Comparison of ENCODE assay signal across 8 mouse cellular contexts in the genomic region with DNA sequence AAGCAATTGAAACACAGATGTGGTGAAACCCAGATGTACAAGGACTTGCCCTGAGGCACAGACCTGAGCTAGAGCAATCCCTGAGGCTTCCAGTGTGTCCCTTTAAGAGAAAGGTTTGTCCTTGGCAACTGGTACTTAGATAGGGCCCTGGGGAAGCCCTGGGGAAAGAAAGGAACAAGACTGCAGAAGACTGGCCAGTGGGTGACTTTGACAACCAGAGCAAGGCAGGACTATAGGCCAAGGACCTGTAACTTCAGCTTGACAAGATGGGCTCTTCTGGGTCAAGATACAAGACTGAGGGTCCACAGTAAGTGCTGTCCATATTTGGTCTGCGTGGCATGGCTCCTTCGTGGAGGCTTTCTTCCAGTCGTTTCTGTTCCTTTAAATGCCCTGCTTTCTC. TPM values are rescaled to one million over a fixed set of nuclear protein-coding genes. Genes with fewer than 3 reads are reported as not detected.
DNase-seq lines count a peak whose midpoint lies in the region; ATAC-seq and TF ChIP-seq lines count a peak whose summit lies in the region.

A gene (plus strand): TSS at position 190 of the 400 bp plus-strand sequence.

- no peak within 1 kb of the TSS for H3K4me3 ChIP-seq in lung, embryonic 15.5 days
- no peak within 1 kb of the TSS for H3K4me3 ChIP-seq in cortical plate, adult 2 months (ENCODE audit: insufficient read depth, low read length)
- H3K4me3 ChIP-seq in heart, embryonic 11.5 days (ENCODE audit: low read depth, low read length), result no peak within 1 kb of the TSS
- H3K4me3 ChIP-seq in midbrain, postnatal 0 days (ENCODE audit: low read depth, low read length), result no peak within 1 kb of the TSS

- no peak within 1 kb of the TSS for H3K4me2 ChIP-seq in lung, embryonic 15.5 days
- no peak within 1 kb of the TSS for H3K4me2 ChIP-seq in heart, embryonic 11.5 days
- H3K4me2 ChIP-seq in midbrain, postnatal 0 days (ENCODE audit: low read depth, low read length, poor library complexity, severe bottlenecking), result no peak within 1 kb of the TSS

- TF ChIP-seq CTCF in cortical plate, adult 2 months (IDR thresholded peaks at IDR 0.05; ENCODE audit: extremely low read depth, insufficient read depth, low read length), result no peak
- no peak for TF ChIP-seq CTCF in midbrain, postnatal 0 days (IDR thresholded peaks at IDR 0.05)

- H3K27ac ChIP-seq in lung, embryonic 15.5 days, result no peak within 1 kb of the TSS
- no peak within 1 kb of the TSS for H3K27ac ChIP-seq in cortical plate, adult 2 months (ENCODE audit: insufficient read depth, low read length)
- no peak within 1 kb of the TSS for H3K27ac ChIP-seq in heart, embryonic 11.5 days (ENCODE audit: low read depth, low read length)
- H3K27ac ChIP-seq in midbrain, postnatal 0 days (ENCODE audit: low read depth, low read length), result no peak within 1 kb of the TSS

- WGBS in lung, embryonic 15.5 days, result 79% methylated on average over 3 of the region's 3 CpGs
- WGBS in heart, embryonic 11.5 days (ENCODE audit: insufficient replicate concordance), result 68% methylated on average over 3 of the region's 3 CpGs
- 81% methylated on average over 3 of the region's 3 CpGs for WGBS in midbrain, postnatal 0 days

- no peaks in the 10 kb centered on the region for H3K9me3 ChIP-seq in lung, embryonic 15.5 days
- no peaks in the 10 kb centered on the region for H3K9me3 ChIP-seq in heart, embryonic 11.5 days (replicated peaks; ENCODE audit: control insufficient read depth, low read length)
- no peaks in the 10 kb centered on the region for H3K9me3 ChIP-seq in midbrain, postnatal 0 days (ENCODE audit: low read length)

- DNase-seq in lung, postnatal 4 days, result no peak
- DNase-seq in layer of hippocampus, postnatal 36 days, result no peak
- no peak for DNase-seq in midbrain, postnatal 0 days (ENCODE audit: low spot score)
- DNase-seq in right cerebral cortex, postnatal 14 days, result no peak
- no peak for DNase-seq in spleen, adult 18-20 months

- ATAC-seq in lung, embryonic 15.5 days (ENCODE audit: borderline replicate concordance, extremely low read depth, low FRiP score, low TSS enrichment), result no peak
- ATAC-seq in heart, embryonic 11.5 days (replicated peaks; ENCODE audit: insufficient number of reproducible peaks, low FRiP score, low TSS enrichment), result no peak
- no peak for ATAC-seq in midbrain, postnatal 0 days (ENCODE audit: low FRiP score)

- no peak for TF ChIP-seq POLR2A in cortical plate, adult 2 months (IDR thresholded peaks at IDR 0.05; ENCODE audit: extremely low read depth, insufficient read depth, low read length)

- no peaks in the 10 kb centered on the region for H3K27me3 ChIP-seq in lung, embryonic 15.5 days
- H3K27me3 ChIP-seq in heart, embryonic 11.5 days (ENCODE audit: control insufficient read depth, insufficient read depth, low read length), result no peaks in the 10 kb centered on the region
- no peaks in the 10 kb centered on the region for H3K27me3 ChIP-seq in midbrain, postnatal 0 days (ENCODE audit: insufficient read depth, low read length)

- no peaks in the 10 kb centered on the region for H3K36me3 ChIP-seq in lung, embryonic 15.5 days
- H3K36me3 ChIP-seq in heart, embryonic 11.5 days (ENCODE audit: control insufficient read depth, insufficient read depth, low read length), result no peaks in the 10 kb centered on the region
- H3K36me3 ChIP-seq in midbrain, postnatal 0 days (ENCODE audit: insufficient read depth, low read length), result peaks cover under 1% of the 10 kb centered on the region

- H3K4me1 ChIP-seq in lung, embryonic 15.5 days, result peaks cover 5% of the 10 kb centered on the region
- no peaks in the 10 kb centered on the region for H3K4me1 ChIP-seq in cortical plate, adult 2 months (ENCODE audit: control insufficient read depth, insufficient read depth, low read length)
- H3K4me1 ChIP-seq in heart, embryonic 11.5 days (ENCODE audit: control insufficient read depth, insufficient read depth, low read length), result peaks cover 13% of the 10 kb centered on the region
- H3K4me1 ChIP-seq in midbrain, postnatal 0 days (ENCODE audit: insufficient read depth, low read length), result no peaks in the 10 kb centered on the region

- H3K9ac ChIP-seq in lung, embryonic 15.5 days, result no peak within 1 kb of the TSS
- H3K9ac ChIP-seq in heart, embryonic 11.5 days (ENCODE audit: low read depth, low read length), result no peak within 1 kb of the TSS
- H3K9ac ChIP-seq in midbrain, postnatal 0 days (replicated peaks; ENCODE audit: low read length, poor library complexity, severe bottlenecking), result no peak within 1 kb of the TSS

RNA-seq across cellular contexts. Expression of the gene that starts here (rescaled TPM):
- polyA plus RNA-seq in lung, embryonic 15.5 days (2015; fragmentation: Nextera tagmentation; extraction: Ambion mirVana), result 86.3 and 93.0 TPM in 2 replicates
- 23.5 and 27.4 TPM in 2 replicates for polyA plus RNA-seq in cortical plate, adult 2 months (2012; rRNA removed)
- 80.9 and 81.0 TPM in 2 replicates for polyA plus RNA-seq in heart, embryonic 11.5 days (2014; fragmentation: Nextera tagmentation; extraction: Ambion mirVana)
- total RNA-seq in layer of hippocampus, postnatal 36 days (2021), result 10 to 100 TPM; 25.5 to 27.2 TPM
- total RNA-seq in midbrain, postnatal 0 days (2014; rRNA removed), result 25.6 and 28.3 TPM in 2 replicates
- polyA plus RNA-seq in midbrain, postnatal 0 days (2015; fragmentation: Nextera tagmentation; extraction: Ambion mirVana), result 23.2 and 28.2 TPM in 2 replicates
